Mouse (Mus musculus) CD8-positive naive resting alpha-beta T cell, adult 2 months (primary cell): ENCODE results near the gene Unc13c.

Experiments
- DNase-seq, 2 experiments: peaks; one replicate each; pipeline ENCODE4 v3.0.0; 2022; ENCODE audit warnings: low read depth in 2 of 2, low spot score in 2 of 2

The Unc13c gene

GRCm38 (mm10) chr9:73638119-73638518 lies 330.6 kb downstream of the Unc13c start:
- DNase-seq = no peak

GRCm38 (mm10) chr9:73625171-73625570 lies 343.6 kb downstream of the Unc13c start:
- DNase-seq = no peak

GRCm38 (mm10) chr9:73612896-73613295 lies 355.9 kb downstream of the Unc13c start:
- no peak for DNase-seq

GRCm38 (mm10) chr9:73603921-73604320 lies 364.8 kb downstream of the Unc13c start:
- DNase-seq = no peak

GRCm38 (mm10) chr9:73565558-73565957 lies 403.2 kb downstream of the Unc13c start:
- no peak for DNase-seq

- no peak for DNase-seq
Observed at GRCm38 (mm10) chr9:73560037-73560436, 408.7 kb downstream of the Unc13c start.

- DNase-seq = no peak
Observed at GRCm38 (mm10) chr9:73557805-73558204, 411.0 kb downstream of the Unc13c start.

GRCm38 (mm10) chr9:73555354-73555753 lies 413.4 kb downstream of the Unc13c start:
- no peak for DNase-seq

DNA sequence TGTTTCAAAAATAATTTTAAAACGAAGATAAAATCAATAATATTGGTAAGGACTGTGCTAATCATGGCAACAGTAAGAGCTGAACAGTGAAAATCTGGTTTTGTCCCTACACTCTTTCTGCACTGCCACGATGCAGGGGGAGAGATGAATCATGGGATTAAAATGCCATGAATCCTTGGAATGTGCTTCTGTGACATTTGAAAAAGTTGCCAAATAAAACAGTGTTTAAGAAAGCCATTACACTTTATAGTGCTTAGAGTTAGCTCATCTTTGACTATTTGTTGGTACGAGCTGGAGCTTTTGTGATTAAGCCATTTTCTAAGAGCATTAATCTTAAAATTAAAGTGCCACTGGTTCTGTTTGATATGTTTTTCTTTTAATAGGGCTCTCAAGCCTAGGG lies 496.2 kb downstream of the Unc13c start:
- DNase-seq = no peak

DNA sequence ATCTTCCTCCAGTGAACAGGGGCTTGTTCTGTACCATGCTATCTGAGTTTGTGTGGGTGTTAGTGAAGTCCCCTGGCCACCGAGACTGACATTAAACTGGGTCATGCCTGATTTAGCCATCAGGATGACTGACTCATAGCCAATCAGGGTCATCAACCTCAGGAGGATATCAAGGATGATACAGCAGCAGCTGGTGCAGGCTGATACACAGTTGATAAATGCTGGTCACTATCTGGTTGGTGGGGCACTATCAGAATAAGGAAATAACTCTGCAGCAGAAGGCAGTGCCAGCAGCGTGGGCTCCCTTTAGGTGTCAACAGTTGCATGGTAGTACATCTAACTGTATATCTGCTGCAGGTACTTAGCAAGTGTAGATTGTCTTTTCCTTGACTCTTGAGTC lies 506.7 kb downstream of the Unc13c start:
- DNase-seq = no peak

- no peak for DNase-seq
Observed at GRCm38 (mm10) chr9:73450009-73450408, 518.8 kb downstream of the Unc13c start.

DNA sequence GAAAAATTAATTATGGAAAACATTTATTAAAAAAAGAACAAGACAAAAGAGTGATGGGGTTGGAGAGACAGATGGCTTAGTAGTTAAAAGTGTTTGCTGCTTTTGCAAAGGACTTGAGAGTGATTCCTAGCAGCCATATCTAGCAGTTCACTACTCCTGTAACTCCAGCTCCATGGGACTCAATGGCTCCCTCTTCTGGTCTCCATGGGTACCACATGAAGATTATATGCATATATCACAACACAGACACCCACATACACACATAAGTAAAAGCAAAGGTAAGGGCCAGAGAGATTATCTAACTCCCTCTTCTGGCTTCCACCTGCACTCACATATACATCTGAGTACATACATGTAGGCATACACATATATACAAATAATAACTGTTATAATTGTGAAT lies 519.5 kb downstream of the Unc13c start:
- DNase-seq = no peak

- DNase-seq = no peak
Observed at GRCm38 (mm10) chr9:73431925-73432324, 536.8 kb downstream of the Unc13c start.
